9 mouse cellular contexts compared by ENCODE assay signal in genomic region chr10:63377468-63377867, GRCm38 (mm10). TPM values are rescaled to one million over a fixed set of nuclear protein-coding genes. Genes with fewer than 3 reads are reported as not detected.
DNase-seq lines count a peak whose midpoint lies in the region; ATAC-seq lines count a peak whose summit lies in the region.
"Had no signal": no experiment of that assay in that cellular context is flagged by ENCODE, and none has a peak within 500 bp of the region (broad histone marks: within the 10 kb centered on the region; RNA-seq: fewer than 3 reads in every experiment).

No protein-coding gene starts in this region.

- H3K4me2 ChIP-seq in forebrain, embryonic 16.5 days (ENCODE audit: low read length), result no peak overlapping the region
- no peak overlapping the region for H3K4me2 ChIP-seq in kidney, embryonic 14.5 days (replicated peaks; ENCODE audit: low read depth, low read length)
- 0 out of 2 replicates have a peak overlapping the region, but pooled peaks have one; percentile 14 for H3K4me2 ChIP-seq in liver, embryonic 16.5 days (ENCODE audit: low read depth, low read length)
- no peak overlapping the region for H3K4me2 ChIP-seq in neural tube, embryonic 14.5 days (ENCODE audit: low read depth, low read length)

- no peak overlapping the region for H3K27ac ChIP-seq in forebrain, embryonic 16.5 days (ENCODE audit: low read length)
- no peak overlapping the region for H3K27ac ChIP-seq in kidney, embryonic 14.5 days (ENCODE audit: low read depth, low read length)
- H3K27ac ChIP-seq in liver, embryonic 16.5 days (ENCODE audit: low read length), result no peak overlapping the region
- no peak overlapping the region for H3K27ac ChIP-seq in neural tube, embryonic 14.5 days (ENCODE audit: low read depth, low read length)

- peaks cover 8% of the 10 kb centered on the region for H3K4me1 ChIP-seq in forebrain, embryonic 16.5 days (replicated peaks; ENCODE audit: control insufficient read depth, insufficient read depth, low read length)
- H3K4me1 ChIP-seq in kidney, embryonic 14.5 days (ENCODE audit: control insufficient read depth, insufficient read depth, low read length), result no peaks in the 10 kb centered on the region
- peaks cover 10% of the 10 kb centered on the region for H3K4me1 ChIP-seq in liver, embryonic 16.5 days (ENCODE audit: control insufficient read depth, low read depth, low read length)
- H3K4me1 ChIP-seq in neural tube, embryonic 14.5 days (ENCODE audit: control insufficient read depth, insufficient read depth, low read length), result peaks cover 4% of the 10 kb centered on the region

- no peaks in the 10 kb centered on the region for H3K36me3 ChIP-seq in forebrain, embryonic 16.5 days (ENCODE audit: control insufficient read depth, insufficient read depth)
- no peaks in the 10 kb centered on the region for H3K36me3 ChIP-seq in kidney, embryonic 14.5 days (ENCODE audit: control insufficient read depth, insufficient read depth, low read length)
- no peaks in the 10 kb centered on the region for H3K36me3 ChIP-seq in liver, embryonic 16.5 days (ENCODE audit: control insufficient read depth, insufficient read depth)
- no peaks in the 10 kb centered on the region for H3K36me3 ChIP-seq in neural tube, embryonic 14.5 days (ENCODE audit: control insufficient read depth, insufficient read depth, low read length)

- 20% methylated on average over 9 of the region's 9 CpGs for WGBS in forebrain, embryonic 16.5 days
- WGBS in kidney, embryonic 14.5 days, result 20% methylated on average over 9 of the region's 9 CpGs
- 14% methylated on average over 9 of the region's 9 CpGs for WGBS in liver, embryonic 16.5 days (ENCODE audit: insufficient replicate concordance)
- WGBS in neural tube, embryonic 14.5 days, result 23% methylated on average over 9 of the region's 9 CpGs

- no peak overlapping the region for H3K9ac ChIP-seq in forebrain, embryonic 16.5 days (replicated peaks; ENCODE audit: low read depth, low read length)
- no peak overlapping the region for H3K9ac ChIP-seq in kidney, embryonic 14.5 days (ENCODE audit: low read depth, low read length)
- no peak overlapping the region for H3K9ac ChIP-seq in liver, embryonic 16.5 days (ENCODE audit: low read depth, low read length)
- no peak overlapping the region for H3K9ac ChIP-seq in neural tube, embryonic 14.5 days (replicated peaks; ENCODE audit: low read depth, low read length)

- 0 out of 2 replicates have a peak, but pooled peaks have one; percentile 3 for ATAC-seq in forebrain, embryonic 16.5 days
- 0 out of 2 replicates have a peak, but pooled peaks have one; percentile 24 for ATAC-seq in kidney, embryonic 14.5 days (ENCODE audit: low FRiP score, low TSS enrichment)
- ATAC-seq in liver, embryonic 16.5 days (ENCODE audit: low read depth), result no peak
- ATAC-seq in neural tube, embryonic 14.5 days (ENCODE audit: low read depth), result peak; percentile 36; the same call in 1 of the 2 replicates

- H3K9me3 ChIP-seq in forebrain, embryonic 16.5 days (ENCODE audit: control insufficient read depth, low read length), result no peaks in the 10 kb centered on the region
- no peaks in the 10 kb centered on the region for H3K9me3 ChIP-seq in kidney, embryonic 14.5 days (ENCODE audit: control insufficient read depth, low read length)
- no peaks in the 10 kb centered on the region for H3K9me3 ChIP-seq in liver, embryonic 16.5 days (replicated peaks; ENCODE audit: control insufficient read depth, low read length)
- no peaks in the 10 kb centered on the region for H3K9me3 ChIP-seq in neural tube, embryonic 14.5 days (ENCODE audit: control insufficient read depth, low read length)

- no peak overlapping the region for H3K4me3 ChIP-seq in forebrain, embryonic 16.5 days (replicated peaks; ENCODE audit: low read length)
- no peak overlapping the region for H3K4me3 ChIP-seq in kidney, embryonic 14.5 days (ENCODE audit: low read length)
- no peak overlapping the region for H3K4me3 ChIP-seq in liver, embryonic 16.5 days (ENCODE audit: low read depth, low read length)
- no peak overlapping the region for H3K4me3 ChIP-seq in neural tube, embryonic 14.5 days (ENCODE audit: low read depth, low read length)

- DNase-seq in urinary bladder, postnatal 14 days (ENCODE audit: low spot score), result peak; percentile 52
- DNase-seq in urinary bladder, adult 2 months (ENCODE audit: low spot score), result no peak
- DNase-seq in c-Kit-positive CD71-positive TER-119-negative erythroid progenitor cells, embryonic 14.5 days (ENCODE audit: low read depth), result peak; percentile 68
- peak; percentile 26 for DNase-seq in testis, postnatal 14 days (ENCODE audit: low spot score)

- peaks cover 10% of the 10 kb centered on the region; the same call in 1 of the 2 replicates for H3K27me3 ChIP-seq in forebrain, embryonic 16.5 days (replicated peaks; ENCODE audit: control insufficient read depth, insufficient read depth, low read length)
- no peaks in the 10 kb centered on the region for H3K27me3 ChIP-seq in kidney, embryonic 14.5 days (ENCODE audit: control insufficient read depth, insufficient read depth, low read length)
- no peaks in the 10 kb centered on the region for H3K27me3 ChIP-seq in liver, embryonic 16.5 days (ENCODE audit: control insufficient read depth, insufficient read depth, low read depth, low read length)
- H3K27me3 ChIP-seq in neural tube, embryonic 14.5 days (ENCODE audit: control insufficient read depth, insufficient read depth, low read length), result no peaks in the 10 kb centered on the region

RNA-seq across cellular contexts. Expression of gene Sirt1, which starts 4.0 kb away (rescaled TPM):
- polyA plus RNA-seq in urinary bladder, adult 2 months (2012; rRNA removed), result 14.1 and 14.3 TPM in 2 replicates
- polyA plus RNA-seq in forebrain, embryonic 16.5 days (2015; fragmentation: Nextera tagmentation; extraction: Ambion mirVana), result 4.2 and 5.2 TPM in 2 replicates
- 10.7 and 12.5 TPM in 2 replicates for polyA plus RNA-seq in kidney, embryonic 14.5 days (2014; fragmentation: Nextera tagmentation; extraction: Ambion mirVana)
- 2.4 and 3.1 TPM in 2 replicates for polyA plus RNA-seq in liver, embryonic 16.5 days (2015; fragmentation: Nextera tagmentation; extraction: Ambion mirVana)
- polyA plus RNA-seq in neural tube, embryonic 14.5 days (2014; fragmentation: Nextera tagmentation; extraction: Ambion mirVana), result 7.3 and 7.6 TPM in 2 replicates

RNA-seq across cellular contexts. Expression of gene Dnajc12, which starts 4.8 kb away (rescaled TPM):
- polyA plus RNA-seq in urinary bladder, adult 2 months (2012; rRNA removed), result 13.7 and 14.9 TPM in 2 replicates
- 6.9 and 7.3 TPM in 2 replicates for polyA plus RNA-seq in forebrain, embryonic 16.5 days (2015; fragmentation: Nextera tagmentation; extraction: Ambion mirVana)
- polyA plus RNA-seq in kidney, embryonic 14.5 days (2014; fragmentation: Nextera tagmentation; extraction: Ambion mirVana), result 9.8 and 11.3 TPM in 2 replicates
- 17.0 and 19.1 TPM in 2 replicates for polyA plus RNA-seq in liver, embryonic 16.5 days (2015; fragmentation: Nextera tagmentation; extraction: Ambion mirVana)
- 27.2 and 31.9 TPM in 2 replicates for polyA plus RNA-seq in neural tube, embryonic 14.5 days (2014; fragmentation: Nextera tagmentation; extraction: Ambion mirVana)

RNA-seq across cellular contexts. Expression of gene Gm7075, which starts 44.1 kb away (rescaled TPM):
- polyA plus RNA-seq in urinary bladder, adult 2 months (2012; rRNA removed), result 0.25 TPM in 1 of 2 replicates, not detected in the other
- polyA plus RNA-seq in forebrain, embryonic 16.5 days (2015; fragmentation: Nextera tagmentation; extraction: Ambion mirVana), result not detected in 2 replicates
- polyA plus RNA-seq in kidney, embryonic 14.5 days (2014; fragmentation: Nextera tagmentation; extraction: Ambion mirVana), result not detected in 2 replicates
- not detected in 2 replicates for polyA plus RNA-seq in liver, embryonic 16.5 days (2015; fragmentation: Nextera tagmentation; extraction: Ambion mirVana)
- not detected in 2 replicates for polyA plus RNA-seq in neural tube, embryonic 14.5 days (2014; fragmentation: Nextera tagmentation; extraction: Ambion mirVana)
- polyA plus RNA-seq: testis, adult 2 months had no signal

RNA-seq across cellular contexts. Expression of gene Ctnna3, which starts 52.4 kb away (rescaled TPM):
- polyA plus RNA-seq in urinary bladder, adult 2 months (2012; rRNA removed), result 0.48 and 0.69 TPM in 2 replicates
- 0.81 and 1.1 TPM in 2 replicates for polyA plus RNA-seq in forebrain, embryonic 16.5 days (2015; fragmentation: Nextera tagmentation; extraction: Ambion mirVana)
- 0.21 and 0.55 TPM in 2 replicates for polyA plus RNA-seq in kidney, embryonic 14.5 days (2014; fragmentation: Nextera tagmentation; extraction: Ambion mirVana)
- polyA plus RNA-seq in liver, embryonic 16.5 days (2015; fragmentation: Nextera tagmentation; extraction: Ambion mirVana), result 0.09 and 0.11 TPM in 2 replicates
- 10.8 and 16.5 TPM in 2 replicates for polyA plus RNA-seq in neural tube, embryonic 14.5 days (2014; fragmentation: Nextera tagmentation; extraction: Ambion mirVana)
